Mouse (Mus musculus) kidney, adult 2 months (tissue): ENCODE data around the gene Kcnn1.

Source experiments
- CTCF ChIP-seq: fragments of 200-500 bp; conservative IDR thresholded peaks from 2 replicates; pipeline ENCODE4 v1.5.1; 2011; ENCODE audit warnings: low read depth, mild to moderate bottlenecking, control low read depth, low read length, moderate library complexity, mixed read lengths; ENCODE audit not compliant: insufficient read depth, insufficient read length
- POLR2A ChIP-seq: fragments of 200-500 bp; IDR thresholded peaks from one replicate; pipeline ENCODE4 v1.6.1; 2011; ENCODE audit warnings: low read depth, low read length, control low read depth

- TF ChIP-seq CTCF: no peak
- no peak for TF ChIP-seq POLR2A
These were observed 28.3 kb upstream of the Kcnn1 start for GRCm38 (mm10) chr8:70891356-70891755.
